Mouse (Mus musculus) gastrocnemius, postnatal 36 days (tissue): Measurements from ENCODE around the gene Nsg1. TPM values are rescaled to one million over a fixed set of nuclear protein-coding genes. Genes with fewer than 3 reads are reported as not detected.

Experiments used
- DNase-seq, 2 experiments: peaks; one replicate each; pipeline ENCODE4 v3.0.0; 2022
- intact Hi-C: fragments of 180-260 bp; cut with DNase I; formaldehyde crosslinking; loops from one replicate; pipeline ENCODE4 v1.15.1; 2025
- total RNA-seq, 2 experiments: library from RNA; stranded (reverse); gene quantifications; 2 replicates each; pipeline ENCODE4 v1.2.3; 2021

Gene Nsg1
- total RNA-seq, 2 experiments from 2014 or later: 2.7 to 2.9 TPM

- intact Hi-C loops: no loop called here
- DNase-seq: no peak
Measured at GRCm38 (mm10) chr5:38151264-38151663, 8.4 kb downstream of the Nsg1 start.

- intact Hi-C loops: no loop called here
Measured at GRCm38 (mm10) chr5:38146524-38146923, 13.2 kb downstream of the Nsg1 start.

GRCm38 (mm10) chr5:38140893-38141292 is 18.8 kb downstream of the Nsg1 start:
- no peak for DNase-seq
- intact Hi-C loops: no loop called here

More at GRCm38 (mm10) chr5:38146524-38146923, 13.2 kb downstream of the Nsg1 start:
- no peak for DNase-seq

- intact Hi-C loops: no loop called here
- no peak for DNase-seq
Measured at GRCm38 (mm10) chr5:38137163-38137562, 22.5 kb downstream of the Nsg1 start.

GRCm38 (mm10) chr5:38136247-38136646 is 23.5 kb downstream of the Nsg1 start:
- no peak for DNase-seq
- intact Hi-C loops: no loop called here

GRCm38 (mm10) chr5:38129339-38129738 is 30.4 kb downstream of the Nsg1 start:
- intact Hi-C loops: no loop called here
- DNase-seq: no peak

DNA sequence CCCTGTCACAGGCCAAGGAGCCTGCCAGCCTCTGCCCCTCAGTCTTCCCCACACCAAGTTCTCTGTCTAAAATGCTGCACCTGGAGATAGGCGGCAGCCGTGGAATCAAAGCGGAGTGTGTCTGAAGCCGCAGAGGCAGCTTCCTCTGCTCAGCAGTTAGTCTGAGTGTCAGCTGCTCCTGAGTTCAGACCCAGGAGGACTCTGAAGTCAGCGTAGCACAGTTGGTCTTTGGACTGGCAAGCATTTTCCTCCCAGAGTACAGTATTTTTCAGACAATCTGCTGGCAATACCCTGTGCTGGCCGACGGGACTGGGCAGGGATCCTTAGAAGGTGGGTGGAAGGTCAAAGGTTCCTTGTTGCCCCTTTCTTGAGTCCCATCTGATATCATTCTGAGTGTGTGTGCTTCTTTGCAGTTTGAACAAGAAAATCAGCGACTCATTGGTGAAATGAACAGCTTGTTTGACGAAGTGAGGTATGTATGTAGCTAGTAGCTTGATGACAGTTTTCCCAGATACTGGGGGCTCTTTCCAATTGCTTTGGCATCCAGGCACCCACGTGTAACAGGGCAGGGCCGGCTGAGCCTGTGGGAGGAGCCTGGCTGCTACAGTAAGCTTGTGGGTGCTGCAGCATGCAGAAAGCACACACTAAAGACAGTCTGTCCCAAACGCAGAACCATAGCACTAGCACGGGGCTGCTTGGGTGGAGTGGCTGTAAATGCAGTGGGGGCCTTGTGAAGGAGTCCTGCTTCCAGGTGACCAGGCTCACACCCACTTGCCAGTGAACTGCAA is 33.0 kb downstream of the Nsg1 start:
- intact Hi-C loops: no loop called here
- DNase-seq: no peak

DNA sequence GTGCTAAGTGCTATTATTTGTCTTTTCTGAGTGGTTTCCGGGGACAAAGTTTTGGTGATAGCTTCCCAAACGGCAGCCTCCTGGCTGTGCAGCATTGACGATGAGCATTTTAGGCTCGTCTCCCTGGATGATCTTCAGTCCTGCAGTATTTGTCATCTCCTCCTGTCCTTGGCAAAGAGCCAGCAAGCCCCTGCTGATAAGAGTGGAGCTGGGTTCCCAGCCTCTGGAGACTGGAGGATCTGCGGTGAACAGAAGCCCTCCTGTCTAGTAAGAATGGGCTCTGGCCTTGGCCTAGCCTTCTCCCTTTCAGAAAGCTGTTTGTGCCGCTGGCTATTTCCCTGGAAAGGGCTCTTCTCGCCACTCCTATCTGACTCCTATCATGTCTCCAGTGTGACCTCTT is 38.0 kb downstream of the Nsg1 start:
- DNase-seq: no peak
- intact Hi-C loops: no loop called here

DNA sequence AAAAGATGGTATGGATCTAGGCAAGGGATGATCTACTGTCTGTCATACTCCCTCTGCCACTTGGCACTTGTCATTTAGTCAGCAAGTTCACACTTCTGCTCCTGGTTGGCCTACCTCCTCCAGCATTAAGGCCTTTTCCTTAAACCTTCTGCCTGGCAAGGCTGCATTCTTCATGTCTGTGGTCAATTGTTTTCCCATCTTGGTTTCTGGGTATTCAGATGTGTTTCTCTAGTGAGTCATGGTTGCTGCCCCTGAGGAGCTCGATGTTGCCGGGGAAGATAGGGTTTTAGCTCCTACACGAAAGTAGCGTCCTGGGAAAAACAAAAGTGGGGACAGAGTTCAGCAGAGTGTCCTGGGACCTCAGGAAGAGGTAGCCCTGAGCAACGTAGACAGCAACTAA is 40.4 kb downstream of the Nsg1 start:
- no peak for DNase-seq
- intact Hi-C loops: no loop called here

DNA sequence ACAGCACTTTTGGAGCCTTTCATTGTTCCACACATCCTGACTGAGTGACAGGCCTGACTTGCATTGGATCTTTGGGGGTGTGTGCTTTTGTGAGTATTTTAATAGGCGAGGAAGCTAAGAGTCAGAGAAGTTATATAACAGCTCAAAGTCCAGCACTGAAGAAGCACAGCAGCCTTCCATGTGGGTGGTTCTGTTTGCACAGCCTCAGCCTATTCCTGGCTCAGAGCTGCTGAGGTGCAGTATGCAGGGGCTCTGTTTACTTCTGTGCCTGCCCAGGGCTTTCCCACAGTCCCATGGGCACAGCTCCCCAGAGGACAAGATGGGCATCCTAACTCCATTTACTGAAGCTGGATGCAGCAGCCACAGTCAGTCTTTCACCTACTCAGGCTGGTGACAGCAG is 42.7 kb downstream of the Nsg1 start:
- intact Hi-C loops: no loop called here
- no peak for DNase-seq

DNA sequence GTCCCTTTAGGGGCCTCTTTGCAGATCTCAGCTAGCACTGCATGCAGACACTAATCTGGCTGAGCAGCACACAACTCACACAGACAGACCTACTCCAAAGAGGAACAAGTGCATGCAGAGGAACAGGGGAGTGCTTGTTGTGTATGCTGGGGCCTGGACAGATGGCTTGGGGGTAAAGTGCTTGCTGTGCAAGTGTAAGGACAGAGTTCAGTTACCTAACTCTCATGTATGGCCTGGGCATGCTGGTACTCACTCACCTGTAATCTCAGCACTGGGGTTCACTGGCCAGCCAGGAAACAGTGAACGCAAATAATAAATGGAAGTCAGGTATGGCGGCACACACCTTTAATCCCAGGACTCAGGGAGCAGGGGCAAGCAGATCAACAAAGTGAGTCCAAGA is 45.2 kb downstream of the Nsg1 start:
- intact Hi-C loops: no loop called here
- DNase-seq: no peak

- intact Hi-C loops: loop anchor here (5.0 kb wide), 1 partner anchor 90 kb away; no protein-coding TSS in a partner anchor
- no peak for DNase-seq
Measured at GRCm38 (mm10) chr5:38106807-38107206, 52.9 kb downstream of the Nsg1 start.

DNA sequence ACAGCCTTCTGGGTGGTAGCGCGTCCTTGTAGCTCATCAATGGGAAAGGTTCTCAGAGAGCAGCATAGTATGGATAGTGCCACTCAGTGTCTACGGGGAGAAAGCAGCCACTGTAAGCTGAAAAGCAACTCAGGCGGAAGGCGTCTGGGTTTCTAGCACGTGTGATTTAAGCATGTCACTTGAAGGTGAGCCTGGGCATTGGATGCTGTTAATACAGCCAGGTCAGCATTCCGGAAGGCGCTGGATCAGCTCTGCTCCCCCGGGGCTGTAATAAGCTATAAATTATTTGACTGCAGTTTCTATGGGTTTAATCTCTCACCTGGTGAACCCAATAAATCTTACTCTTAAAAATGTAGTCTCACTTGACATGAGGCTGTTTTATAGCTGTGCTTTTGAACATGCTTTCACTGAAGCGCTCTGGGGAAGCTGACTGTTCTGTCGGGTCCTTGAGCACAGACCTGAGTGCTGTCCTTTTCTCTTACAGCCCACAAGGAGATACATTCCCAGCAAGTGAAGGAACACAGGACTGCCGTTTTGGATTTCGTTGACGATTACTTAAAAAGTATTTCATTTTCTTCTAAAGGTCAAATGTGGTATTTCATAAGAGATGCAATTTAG is 53.5 kb downstream of the Nsg1 start:
- intact Hi-C loops: loop anchor here (5.0 kb wide), 1 partner anchor 91 kb away; no protein-coding TSS in a partner anchor
- DNase-seq: no peak

DNA sequence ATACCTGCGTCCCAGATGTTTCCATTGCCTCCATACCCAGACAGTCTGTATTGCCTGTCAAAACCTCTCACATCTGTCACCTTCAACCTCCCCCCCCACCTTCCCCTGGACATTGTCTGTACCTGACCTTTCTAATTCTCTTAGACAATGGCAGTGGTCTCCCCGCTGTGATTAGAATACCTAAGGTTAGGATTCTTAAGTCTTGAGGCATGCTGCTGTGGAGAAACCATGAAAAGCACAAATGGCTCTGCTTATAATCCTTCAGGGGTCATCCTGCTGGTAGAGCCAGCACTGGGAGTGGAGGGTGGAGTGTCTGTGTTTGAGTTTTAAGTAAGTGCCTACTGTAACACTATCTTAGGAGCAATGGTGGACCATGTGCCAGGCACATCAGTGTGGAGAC is 56.8 kb downstream of the Nsg1 start:
- no peak for DNase-seq
- intact Hi-C loops: no loop called here

DNA sequence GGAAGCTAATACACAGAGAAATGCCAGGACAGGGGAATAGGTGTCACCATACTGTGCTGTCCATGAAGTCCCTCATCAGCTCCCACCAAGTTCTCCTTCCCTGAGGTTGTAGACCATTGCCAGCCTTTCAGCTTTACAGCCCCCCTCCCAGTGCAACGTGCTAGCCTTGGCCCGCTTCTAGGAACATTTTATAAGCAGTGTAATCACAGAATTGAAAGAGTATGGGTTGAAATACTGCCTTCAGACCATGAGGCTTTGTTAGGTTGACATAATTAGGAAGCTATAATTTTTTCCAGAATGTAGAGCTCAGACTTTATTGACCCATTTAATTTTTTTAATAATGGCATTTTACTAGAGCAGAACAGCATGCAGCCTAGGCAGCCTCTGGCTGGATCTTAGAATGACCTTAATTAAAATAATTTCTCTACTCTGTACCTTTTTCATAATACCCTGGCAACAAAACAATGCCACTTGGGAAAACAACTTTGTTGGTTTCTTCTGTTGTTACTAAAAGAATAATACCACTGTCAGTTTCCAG is 60.5 kb downstream of the Nsg1 start:
- no peak for DNase-seq
- intact Hi-C loops: loop anchor here (5.0 kb wide), 1 partner anchor 93 kb away; no protein-coding TSS in a partner anchor

DNA sequence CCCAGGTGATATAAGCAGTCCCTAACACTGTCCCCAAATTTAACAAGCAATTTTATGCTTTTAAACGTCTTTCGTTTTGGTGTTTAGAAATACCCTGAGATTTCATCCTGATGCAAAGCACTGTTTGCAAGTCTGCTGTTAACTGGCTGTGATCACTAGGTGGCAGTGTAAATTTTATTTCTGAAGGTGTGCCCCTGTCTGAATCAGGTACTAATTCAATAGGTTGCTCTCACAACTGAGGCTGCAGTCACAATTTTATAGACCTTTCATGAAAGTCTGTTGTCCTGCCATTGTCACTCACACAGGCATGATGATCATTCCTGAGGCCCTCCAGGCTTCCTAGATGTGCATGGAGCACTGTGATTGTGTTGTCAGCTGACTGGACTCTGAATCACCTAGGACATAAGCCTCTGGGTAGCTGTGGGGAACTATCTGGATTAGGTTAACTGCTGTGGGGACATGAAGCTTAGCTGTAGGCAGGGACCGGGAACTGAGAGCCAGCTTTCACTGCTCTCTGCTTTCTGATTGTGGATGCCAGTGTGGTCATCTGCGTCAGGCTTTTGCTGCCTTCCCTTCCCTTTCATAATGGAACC is 62.1 kb downstream of the Nsg1 start:
- DNase-seq: no peak
- intact Hi-C loops: loop anchor here (5.0 kb wide), 1 partner anchor 95 kb away; no protein-coding TSS in a partner anchor

- no peak for DNase-seq
- intact Hi-C loops: no loop called here
Measured at GRCm38 (mm10) chr5:38094331-38094730, 65.4 kb downstream of the Nsg1 start.

GRCm38 (mm10) chr5:38091966-38092304 is 67.8 kb downstream of the Nsg1 start:
- intact Hi-C loops: no loop called here
- no peak for DNase-seq

DNA sequence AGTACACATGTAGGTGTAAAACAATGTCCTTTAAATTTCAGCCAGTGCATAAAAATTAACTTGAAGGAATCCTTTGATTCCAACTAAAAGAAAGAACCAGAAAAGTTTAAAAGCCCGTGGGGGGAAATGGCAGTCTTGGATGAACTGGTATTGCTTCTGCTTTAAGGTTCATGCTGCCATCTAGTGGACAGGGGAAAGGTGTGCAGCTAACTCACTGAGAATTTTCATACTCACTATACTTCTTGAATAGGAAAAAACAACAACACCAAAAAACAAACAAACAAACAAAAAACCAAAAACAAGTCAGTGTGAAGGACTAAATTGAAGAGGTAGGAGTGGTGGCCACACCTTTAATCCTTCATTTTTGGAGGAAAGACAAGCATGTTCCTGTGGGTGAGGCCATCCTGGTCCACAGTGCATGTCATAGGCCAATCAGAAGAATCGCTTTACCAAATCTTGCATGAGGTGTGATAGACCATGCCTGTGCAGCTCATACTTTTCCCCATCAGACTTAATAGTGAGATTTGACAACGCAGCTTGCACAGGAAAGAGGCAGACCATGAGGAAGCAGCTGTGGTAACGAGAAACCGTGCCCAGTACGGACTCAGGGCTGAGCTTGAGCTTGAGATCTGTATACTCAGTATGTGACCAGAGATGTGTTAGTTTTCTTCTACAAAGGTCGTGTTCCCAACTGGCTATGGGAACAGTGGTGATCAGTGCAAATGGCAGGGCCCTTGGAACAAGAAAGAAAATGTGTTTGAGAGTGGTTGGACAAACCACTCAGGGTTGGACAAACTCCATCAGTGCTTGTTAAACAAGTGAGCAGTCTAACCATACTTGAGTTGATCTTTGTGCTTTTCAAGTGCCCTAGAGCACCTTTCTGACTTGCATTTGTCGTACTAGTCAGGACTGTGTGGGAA is 68.4 kb downstream of the Nsg1 start:
- intact Hi-C loops: no loop called here
- DNase-seq: no peak

GRCm38 (mm10) chr5:38090581-38090980 is 69.1 kb downstream of the Nsg1 start:
- intact Hi-C loops: no loop called here
- no peak for DNase-seq
